Comparison of ENCODE assay signal across 14 mouse cellular contexts in the genomic region with DNA sequence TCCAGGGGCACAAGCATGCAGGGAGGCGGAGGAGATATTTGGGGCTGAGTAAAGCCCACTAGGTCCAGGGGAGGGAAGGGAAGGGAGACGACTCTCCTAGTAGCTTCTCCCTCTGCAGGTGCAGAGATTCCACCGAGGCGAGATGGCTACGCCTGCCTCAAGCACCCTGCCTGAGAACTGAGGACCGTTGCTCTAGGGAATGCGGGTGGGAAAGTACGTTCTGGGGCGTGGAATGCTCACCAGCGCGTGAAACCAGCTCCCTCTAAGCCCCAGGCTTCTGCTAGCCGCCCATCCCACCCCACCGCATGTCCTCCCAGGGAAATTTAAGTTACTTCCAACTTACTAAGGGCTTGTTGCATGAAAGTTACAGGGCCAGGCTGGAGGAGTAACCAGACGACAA. TPM values are rescaled to one million over a fixed set of nuclear protein-coding genes. Genes with fewer than 3 reads are reported as not detected.
DNase-seq lines count a peak whose midpoint lies in the region; ATAC-seq and TF ChIP-seq lines count a peak whose summit lies in the region.
"Had no signal": no experiment of that assay in that cellular context is flagged by ENCODE, and none has a peak within 500 bp of the region (broad histone marks: within the 10 kb centered on the region; RNA-seq: fewer than 3 reads in every experiment).

No protein-coding gene starts in this region.

- TF ChIP-seq POLR2A in heart, adult 2 months (IDR thresholded peaks at IDR 0.05; ENCODE audit: insufficient read depth, low read depth, low read length) = no peak
- no peak for TF ChIP-seq POLR2A in CH12.LX (IDR thresholded peaks at IDR 0.05; ENCODE audit: low read depth, low read length)

- peak overlapping the region; percentile 68; the same call in 1 of the 2 replicates for H3K4me3 ChIP-seq in heart, adult 2 months
- H3K4me3 ChIP-seq in CH12.LX (replicated peaks in 1 of 3; ENCODE audit: low read depth in 2 of 3, low read length in 2 of 3, poor library complexity in 1 of 3) = no peak overlapping the region
- peak overlapping the region; percentile 70 for H3K4me3 ChIP-seq in kidney, embryonic 15.5 days (replicated peaks)

- in situ Hi-C loops in CH12.LX (cut with MboI; ENCODE audit: low pct_ligation_motif_present, low pct_unique_long_range_greater_than_20kb, low sequenced_read_pairs) = no loop called here

- DNase-seq in heart, adult 2 months = no peak
- DNase-seq in heart, postnatal 4 days = no peak
- DNase-seq in kidney, adult 9 months = peak; percentile 61
- no peak for DNase-seq in kidney, adult 18-20 months
- DNase-seq in CH12.LX (ENCODE audit: extremely low read depth) = no peak
- no peak for DNase-seq in urinary bladder, postnatal 10 days (ENCODE audit: low spot score)
- no peak for DNase-seq in layer of hippocampus, adult 11-12 months (ENCODE audit: low spot score)
- DNase-seq: cerebellum, adult 11 months; gastrocnemius, postnatal 36 days; left cerebral cortex, postnatal 4 days; liver, postnatal 0 days had no signal

- H3K27ac ChIP-seq in heart, adult 2 months = peak overlapping the region; percentile 96; the same call in 1 of the 2 replicates
- no peak overlapping the region for H3K27ac ChIP-seq in CH12.LX (ENCODE audit: insufficient read depth, low read depth)
- H3K27ac ChIP-seq in kidney, embryonic 15.5 days = peak overlapping the region; percentile 83
- H3K27ac ChIP-seq: midbrain, embryonic 12.5 days had no signal

- no peak for TF ChIP-seq CTCF in heart, adult 2 months (IDR thresholded peaks at IDR 0.05)
- TF ChIP-seq CTCF in CH12.LX (conservative IDR thresholded peaks at IDR 0.05 in 1 of 2, IDR thresholded peaks at IDR 0.05 in 1 of 2; ENCODE audit: low read depth in 2 of 2, low read length in 2 of 2) = no peak

- H3K36me3 ChIP-seq in heart, adult 2 months (ENCODE audit: control insufficient read depth, insufficient read depth, low read length) = no peaks in the 10 kb centered on the region
- H3K36me3 ChIP-seq in CH12.LX (replicated peaks in 1 of 2; ENCODE audit: control insufficient read depth in 1 of 2, insufficient read depth in 1 of 2, low read length in 1 of 2) = peaks cover 0 to 2% of the 10 kb centered on the region in 2 experiments
- no peaks in the 10 kb centered on the region for H3K36me3 ChIP-seq in kidney, embryonic 15.5 days
- H3K36me3 ChIP-seq: G1E; midbrain, embryonic 12.5 days had no signal

- no peaks in the 10 kb centered on the region for H3K9me3 ChIP-seq in CH12.LX (replicated peaks; ENCODE audit: low read length)
- no peaks in the 10 kb centered on the region for H3K9me3 ChIP-seq in kidney, embryonic 15.5 days (replicated peaks)
- H3K9me3 ChIP-seq: G1E; midbrain, embryonic 12.5 days had no signal

- H3K4me2 ChIP-seq in CH12.LX (ENCODE audit: insufficient read depth, low read depth, poor library complexity, severe bottlenecking) = 0 out of 2 replicates have a peak overlapping the region, but pooled peaks have one; percentile 46
- H3K4me2 ChIP-seq in kidney, embryonic 15.5 days = peak overlapping the region; percentile 100

- dilution Hi-C loops in CH12.LX (cut with MboI; ENCODE audit: extremely low pct_ligation_motif_present, extremely low pct_unique_long_range_greater_than_20kb, low sequenced_read_pairs) = no loop called here

- peak overlapping the region; percentile 72 for H3K9ac ChIP-seq in heart, adult 2 months (ENCODE audit: low read depth, low read length)
- H3K9ac ChIP-seq in CH12.LX (ENCODE audit: insufficient read depth, low read depth) = no peak overlapping the region
- peak overlapping the region; percentile 38; the same call in 1 of the 2 replicates for H3K9ac ChIP-seq in kidney, embryonic 15.5 days
- H3K9ac ChIP-seq: midbrain, embryonic 12.5 days had no signal

- H3K27me3 ChIP-seq in heart, adult 2 months (ENCODE audit: control insufficient read depth, insufficient read depth, low read length) = no peaks in the 10 kb centered on the region
- peaks cover 41% of the 10 kb centered on the region for H3K27me3 ChIP-seq in CH12.LX (replicated peaks)
- peaks cover 46% of the 10 kb centered on the region for H3K27me3 ChIP-seq in kidney, embryonic 15.5 days

- intact Hi-C loops in heart, adult 2 months (cut with DNase I) = no loop called here

- TF ChIP-seq EP300 in heart, adult 2 months (IDR thresholded peaks at IDR 0.05; ENCODE audit: insufficient read depth, low read depth, low read length) = no peak
- TF ChIP-seq EP300 in CH12.LX (IDR thresholded peaks at IDR 0.05; ENCODE audit: low read length) = no peak

- no peak for ATAC-seq in kidney, embryonic 15.5 days (replicated peaks; ENCODE audit: low FRiP score)
- ATAC-seq: liver, postnatal 0 days had no signal

- H3K4me1 ChIP-seq in heart, adult 2 months (ENCODE audit: control insufficient read depth, insufficient read depth, low read length) = peaks cover 9% of the 10 kb centered on the region; the same call in 1 of the 2 replicates
- peaks cover 10 to 36% of the 10 kb centered on the region in 2 experiments for H3K4me1 ChIP-seq in CH12.LX (ENCODE audit: control insufficient read depth in 1 of 2, insufficient read depth in 2 of 2)
- H3K4me1 ChIP-seq in kidney, embryonic 15.5 days = peaks cover 69% of the 10 kb centered on the region

- no peaks in the 10 kb centered on the region for H3K79me2 ChIP-seq in heart, adult 2 months (replicated peaks; ENCODE audit: control insufficient read depth, insufficient read depth, low read length)
- peaks cover 11% of the 10 kb centered on the region; the same call in 1 of the 2 replicates for H3K79me2 ChIP-seq in CH12.LX (replicated peaks; ENCODE audit: control insufficient read depth, extremely low read depth, insufficient read depth, poor library complexity, severe bottlenecking)

- 41% methylated on average over 14 of the region's 14 CpGs for WGBS in heart, adult 2 months
- 7% methylated on average over 14 of the region's 14 CpGs for WGBS in kidney, embryonic 15.5 days

- TF ChIP-seq RAD21 in CH12.LX (IDR thresholded peaks at IDR 0.05; ENCODE audit: low read depth, low read length) = no peak

TF ChIP-seq in CH12.LX, 34 proteins besides CTCF, POLR2A, EP300 and RAD21:
- TF ChIP-seq TBP (conservative IDR thresholded peaks at IDR 0.05; ENCODE audit: low read depth, low read length) (no peak), CHD1 (IDR thresholded peaks at IDR 0.05; ENCODE audit: low read depth, low read length) (no peak), IRF4 (IDR thresholded peaks at IDR 0.05; ENCODE audit: low read depth, low read length) (no peak), MAX (IDR thresholded peaks at IDR 0.05; ENCODE audit: low read length) (no peak), ZMIZ1 (IDR thresholded peaks at IDR 0.05; ENCODE audit: low read depth, low read length) (no peak), PAX5 (IDR thresholded peaks at IDR 0.05; ENCODE audit: low read length) (no peak), USF1 (IDR thresholded peaks at IDR 0.05; ENCODE audit: low read depth, low read length) (no peak), KAT2A (IDR thresholded peaks at IDR 0.05; ENCODE audit: insufficient replicate concordance, low read length) (no peak), CHD2 (IDR thresholded peaks at IDR 0.05; ENCODE audit: low read length) (no peak), ELF1 (IDR thresholded peaks at IDR 0.05; ENCODE audit: low read depth, low read length) (no peak), JUN (IDR thresholded peaks at IDR 0.05; ENCODE audit: insufficient read depth, low read depth, low read length) (no peak), E2F4 (IDR thresholded peaks at IDR 0.05; ENCODE audit: insufficient replicate concordance, low read depth, low read length) (no peak)
TF ChIP-seq in CH12.LX: peak in this region for 0.

RNA-seq across cellular contexts. Expression of a gene that starts 1.1 kb away (rescaled TPM):
- 10 to 100 TPM; 17.8 to 27.4 TPM for total RNA-seq in heart, adult 2 months (2021)
- polyA plus RNA-seq in heart, adult 2 months (2012; rRNA removed) = 40.9 and 46.8 TPM in 2 replicates
- 10 to 100 TPM; 31.3 to 33.6 TPM for total RNA-seq in heart, postnatal 4 days (2021)
- 18.2 and 23.2 TPM in 2 replicates for total RNA-seq in CH12.LX (2012; rRNA removed)
- 19.0 and 22.8 TPM in 2 replicates for total RNA-seq in CH12.LX (2014; rRNA removed)
- polyA plus RNA-seq in CH12.LX (2012; ENCODE audit: insufficient read length, low read depth) = 12.8 and 17.2 TPM in 2 replicates
- polyA plus RNA-seq in kidney, embryonic 15.5 days (2015; fragmentation: Nextera tagmentation; extraction: Ambion mirVana) = 24.2 and 26.5 TPM in 2 replicates
- total RNA-seq: G1E had no signal
- polyA plus RNA-seq: G1E had no signal

RNA-seq across cellular contexts. Expression of a gene that starts 17.7 kb away (rescaled TPM):
- 10 to 100 TPM; 31.2 to 32.7 TPM for total RNA-seq in heart, adult 2 months (2021)
- polyA plus RNA-seq in heart, adult 2 months (2012; rRNA removed) = 56.9 and 64.1 TPM in 2 replicates
- total RNA-seq in heart, postnatal 4 days (2021) = 10 to 100 TPM; 37.1 to 39.1 TPM
- total RNA-seq in CH12.LX (2012; rRNA removed) = 57.1 and 59.8 TPM in 2 replicates
- total RNA-seq in CH12.LX (2014; rRNA removed) = 39.7 and 40.4 TPM in 2 replicates
- polyA plus RNA-seq in CH12.LX (2012; ENCODE audit: insufficient read length, low read depth) = 50.1 and 52.8 TPM in 2 replicates
- polyA plus RNA-seq in kidney, embryonic 15.5 days (2015; fragmentation: Nextera tagmentation; extraction: Ambion mirVana) = 119 and 121 TPM in 2 replicates

Comparison
In these comparisons a context has a peak if more than half of its experiments do, and no peak if none do; other contexts are left out.
1. H3K4me3 ChIP-seq: peak in heart, adult 2 months (single experiment) and kidney, embryonic 15.5 days (single experiment); none in CH12.LX (0 of 3).